Mouse (Mus musculus) natural killer cell, adult 2 months (primary cell): ENCODE results near the gene Grin3b.
"Not testable (repeated sequence)": the region's sequence is repeated elsewhere in the genome, so short reads cannot be mapped to it uniquely, and the experiment has no call there.

Source experiments
- DNase-seq, 2 experiments: peaks; one replicate each; pipeline ENCODE4 v3.0.0; 2022; ENCODE audit warnings: low spot score in 2 of 2

Grin3b gene

GRCm38 (mm10) chr10:79936284-79936910, 34.1 kb upstream of the Grin3b start:
- DNase-seq = no peak

GRCm38 (mm10) chr10:79936911-79937441, 33.5 kb upstream of the Grin3b start:
- peak; percentile 94 to 95 for DNase-seq

- DNase-seq = no peak
Observed at GRCm38 (mm10) chr10:79937775-79938526, 32.6 kb upstream of the Grin3b start.

- peak in 1 of 2 experiments; percentile 86 for DNase-seq
Observed at GRCm38 (mm10) chr10:79940749-79941148, 29.8 kb upstream of the Grin3b start.

GRCm38 (mm10) chr10:79942988-79943387, 27.5 kb upstream of the Grin3b start:
- DNase-seq = no peak

GRCm38 (mm10) chr10:79943471-79943901, 27.0 kb upstream of the Grin3b start:
- no peak for DNase-seq

GRCm38 (mm10) chr10:79945507-79946234, 24.8 kb upstream of the Grin3b start:
- DNase-seq = no peak

GRCm38 (mm10) chr10:79946752-79947322, 23.7 kb upstream of the Grin3b start:
- no peak for DNase-seq

GRCm38 (mm10) chr10:79947502-79947901, 23.0 kb upstream of the Grin3b start:
- DNase-seq = no peak

- DNase-seq = no peak
Observed at GRCm38 (mm10) chr10:79949873-79950272, 20.6 kb upstream of the Grin3b start.

- DNase-seq = no peak
Observed at GRCm38 (mm10) chr10:79950661-79951060, 19.9 kb upstream of the Grin3b start.

GRCm38 (mm10) chr10:79953946-79954345, 16.6 kb upstream of the Grin3b start:
- peak in 1 of 2 experiments; percentile 49 for DNase-seq

- no peak for DNase-seq
Observed at GRCm38 (mm10) chr10:79955691-79956090, 14.8 kb upstream of the Grin3b start.

GRCm38 (mm10) chr10:79956643-79957154, 13.8 kb upstream of the Grin3b start:
- DNase-seq = no peak

- DNase-seq = peak; percentile 79 to 86
Observed at GRCm38 (mm10) chr10:79958140-79958816, 12.2 kb upstream of the Grin3b start.

GRCm38 (mm10) chr10:79959412-79959811, 11.1 kb upstream of the Grin3b start:
- DNase-seq = not testable (repeated sequence)

GRCm38 (mm10) chr10:79959847-79960601, 10.5 kb upstream of the Grin3b start, which contains the start of gene Wdr18:
Gene Wdr18, plus strand, starts transcription at chr10:79960152.
- DNase-seq = peak; percentile 100

GRCm38 (mm10) chr10:79960671-79961294, 9.7 kb upstream of the Grin3b start:
- no peak for DNase-seq

GRCm38 (mm10) chr10:79964727-79965126, 5.8 kb upstream of the Grin3b start:
- DNase-seq = no peak

- DNase-seq = no peak
Observed at GRCm38 (mm10) chr10:79965325-79965724, 5.2 kb upstream of the Grin3b start.
